Mouse (Mus musculus) embryonic facial prominence, embryonic 14.5 days (tissue): ENCODE results near the gene Rcn3. TPM values are rescaled to one million over a fixed set of nuclear protein-coding genes. Genes with fewer than 3 reads are reported as not detected.
A peak's percentile ranks its signal among the peaks of the same experiment; 100 is the strongest.

Experiments
- ATAC-seq: fragments of 200-750 bp; cut with Nextera tagmentation; 2 replicates; pipeline ENCODE4 v1.8.0; 2017; ENCODE audit warnings: low read depth, moderate number of reproducible peaks, moderate TSS enrichment
- DNase-seq: peaks from one replicate; pipeline ENCODE4 v3.0.0-alpha.2; 2015; ENCODE audit warnings: low spot score
- H3K27ac ChIP-seq: fragments of 300-500 bp; sonication (generic); replicated peaks from 2 replicates; pipeline ENCODE4 v1.5.1; 2014; ENCODE audit warnings: low read depth, mild to moderate bottlenecking, low read length, moderate library complexity
- H3K27me3 ChIP-seq: fragments of 300-500 bp; sonication (generic); replicated peaks from 2 replicates; pipeline ENCODE4 v1.6.1; 2014; ENCODE audit warnings: low read length; ENCODE audit not compliant: control insufficient read depth, insufficient read depth
- H3K36me3 ChIP-seq: fragments of 300-500 bp; sonication (generic); 2 replicates; pipeline ENCODE4 v1.6.1; 2014; ENCODE audit warnings: low read length, mixed read lengths; ENCODE audit not compliant: control insufficient read depth, insufficient read depth
- H3K4me1 ChIP-seq: fragments of 300-500 bp; sonication (generic); 2 replicates; pipeline ENCODE4 v1.6.1; 2014; ENCODE audit warnings: antibody characterized with exemption, low read length; ENCODE audit not compliant: control insufficient read depth, insufficient read depth
- H3K4me2 ChIP-seq: fragments of 300-500 bp; sonication (generic); 2 replicates; pipeline ENCODE4 v1.6.1; 2014; ENCODE audit warnings: low read depth, mild to moderate bottlenecking, low read length, moderate library complexity, mixed read lengths
- H3K4me3 ChIP-seq: fragments of 300-500 bp; sonication (generic); 2 replicates; pipeline ENCODE4 v1.5.1; 2014; ENCODE audit warnings: low read depth, mild to moderate bottlenecking, low read length
- H3K9ac ChIP-seq: fragments of 300-500 bp; sonication (generic); 2 replicates; pipeline ENCODE4 v1.6.1; 2014; ENCODE audit warnings: low read depth, mild to moderate bottlenecking, low read length, moderate library complexity, mixed read lengths
- H3K9me3 ChIP-seq: fragments of 300-500 bp; sonication (generic); 2 replicates; pipeline ENCODE4 v1.6.1; 2016; ENCODE audit warnings: low read length; ENCODE audit not compliant: control insufficient read depth
- WGBS: fragments of 180-500 bp; shearing (Covaris S2); extraction: QIAGEN DNeasy Blood & Tissue Kit; methylation state at CpG from one replicate; pipeline ENCODE4 v1.1.7; 2014; 5-methylcytosine and 5-hydroxymethylcytosine counted together
- polyA plus RNA-seq: library from polyadenylated mRNA; unstranded; fragments of >200 nt; fragmentation: Nextera tagmentation; extraction: Ambion mirVana; gene quantifications from 2 replicates; pipeline ENCODE4 v1.2.1, GENCODE M21; 2014

The Rcn3 gene
- polyA plus RNA-seq, 1 experiment from 2014 or later = 592 TPM

- ATAC-seq (no peak), DNase-seq (no peak)
- H3K9me3 ChIP-seq = no peaks in the 10 kb centered on the region
- peaks cover 6% of the 10 kb centered on the region; the same call in 1 of the 2 replicates for H3K4me1 ChIP-seq
- no peaks in the 10 kb centered on the region for H3K27me3 ChIP-seq
- H3K9ac ChIP-seq = no peak overlapping the region
- H3K4me2 ChIP-seq = no peak overlapping the region
- H3K4me3 ChIP-seq = no peak overlapping the region
- H3K27ac ChIP-seq = no peak overlapping the region
- 87% methylated on average over 4 of the region's 4 CpGs for WGBS
- H3K36me3 ChIP-seq = no peaks in the 10 kb centered on the region
Observed at GRCm38 (mm10) chr7:45067190-45067999, 24.6 kb downstream of the Rcn3 start.

- H3K4me1 ChIP-seq = peaks cover 11% of the 10 kb centered on the region
- H3K27me3 ChIP-seq = no peaks in the 10 kb centered on the region
- H3K9ac ChIP-seq = peak within 1 kb of the TSS; percentile 75
- peak; percentile 99 for DNase-seq
- H3K4me2 ChIP-seq = peak within 1 kb of the TSS; percentile 61
- under 1% methylated on average over 31 of the region's 31 CpGs for WGBS
- peak; percentile 94 for ATAC-seq
- no peaks in the 10 kb centered on the region for H3K36me3 ChIP-seq
- H3K27ac ChIP-seq = peak within 1 kb of the TSS; percentile 86
- no peaks in the 10 kb centered on the region for H3K9me3 ChIP-seq
- H3K4me3 ChIP-seq = peak within 1 kb of the TSS; percentile 53
Observed at GRCm38 (mm10) chr7:45062239-45062835, 29.7 kb downstream of the Rcn3 start, which contains the start of the genes Nosip and Prrg2. TSS of gene Nosip (plus strand) at chr7:45062429. TSS of gene Prrg2 (minus strand) at chr7:45062677.

GRCm38 (mm10) chr7:45061532-45062075 lies 30.4 kb downstream of the Rcn3 start:
- no peaks in the 10 kb centered on the region for H3K36me3 ChIP-seq
- no peaks in the 10 kb centered on the region for H3K9me3 ChIP-seq
- peaks cover 11% of the 10 kb centered on the region for H3K4me1 ChIP-seq
- H3K27me3 ChIP-seq = no peaks in the 10 kb centered on the region
- DNase-seq = peak; percentile 33
- peak overlapping the region; percentile 53 for H3K4me3 ChIP-seq
- peak overlapping the region; percentile 86 for H3K27ac ChIP-seq
- no peak for ATAC-seq
- peak overlapping the region; percentile 75 for H3K9ac ChIP-seq
- H3K4me2 ChIP-seq = peak overlapping the region; percentile 61
- WGBS = 14% methylated on average over 11 of the region's 11 CpGs

- peak overlapping the region; percentile 61; the same call in 1 of the 2 replicates for H3K4me2 ChIP-seq
- H3K27me3 ChIP-seq = no peaks in the 10 kb centered on the region
- whole genome bisulfite sequencing = 92% methylated on average over 6 of the region's 6 CpGs
- H3K4me3 ChIP-seq = no peak overlapping the region
- H3K9me3 ChIP-seq = no peaks in the 10 kb centered on the region
- H3K36me3 ChIP-seq = no peaks in the 10 kb centered on the region
- DNase-seq (no peak), ATAC-seq (no peak)
- H3K9ac ChIP-seq = no peak overlapping the region
- H3K4me1 ChIP-seq = peaks cover 11% of the 10 kb centered on the region
- H3K27ac ChIP-seq = no peak overlapping the region
Observed at GRCm38 (mm10) chr7:45060632-45061122, 31.3 kb downstream of the Rcn3 start.

- no peak overlapping the region for H3K4me2 ChIP-seq
- H3K27me3 ChIP-seq = no peaks in the 10 kb centered on the region
- no peak overlapping the region for H3K9ac ChIP-seq
- ATAC-seq (no peak), DNase-seq (no peak)
- no peaks in the 10 kb centered on the region for H3K9me3 ChIP-seq
- no peak overlapping the region for H3K27ac ChIP-seq
- 79% methylated on average over 10 of the region's 10 CpGs for WGBS
- H3K36me3 ChIP-seq = no peaks in the 10 kb centered on the region
- peaks cover 11% of the 10 kb centered on the region for H3K4me1 ChIP-seq
- no peak overlapping the region for H3K4me3 ChIP-seq
Observed at GRCm38 (mm10) chr7:45058607-45059571, 33.1 kb downstream of the Rcn3 start.

- Histone ChIP-seq H3K36me3 (no peaks in the 10 kb centered on the region), H3K9me3 (no peaks in the 10 kb centered on the region), H3K27me3 (no peaks in the 10 kb centered on the region), H3K4me1 (peaks cover 6% of the 10 kb centered on the region; the same call in 1 of the 2 replicates), H3K4me2 (no peak overlapping the region), H3K9ac (no peak overlapping the region), H3K27ac (no peak overlapping the region), H3K4me3 (no peak overlapping the region)
- no peak for ATAC-seq
- DNase-seq = no peak
Observed at GRCm38 (mm10) chr7:45056972-45057348, 35.1 kb downstream of the Rcn3 start.

- no peak overlapping the region for H3K9ac ChIP-seq
- H3K36me3 ChIP-seq = no peaks in the 10 kb centered on the region
- H3K9me3 ChIP-seq = no peaks in the 10 kb centered on the region
- no peaks in the 10 kb centered on the region for H3K27me3 ChIP-seq
- no peak overlapping the region for H3K4me2 ChIP-seq
- no peak overlapping the region for H3K27ac ChIP-seq
- WGBS = 64% methylated on average over 14 of the region's 14 CpGs
- no peak overlapping the region for H3K4me3 ChIP-seq
- DNase-seq (no peak), ATAC-seq (no peak)
- H3K4me1 ChIP-seq = peaks cover 2% of the 10 kb centered on the region; the same call in 1 of the 2 replicates
Observed at GRCm38 (mm10) chr7:45056329-45056971, 35.6 kb downstream of the Rcn3 start.
